Mouse (Mus musculus) megakaryocyte, embryonic 14.5 days (primary cell): Measurements from ENCODE around the gene Rsph14.

Experiments
- FLI1 ChIP-seq: IDR thresholded peaks from 2 replicates; pipeline ENCODE4 v1.6.1; 2012; ENCODE audit warnings: low read length, inconsistent platforms, mixed read lengths
- GATA1 ChIP-seq: IDR thresholded peaks from 3 replicates; pipeline ENCODE4 v1.6.1; 2012; ENCODE audit warnings: mixed read lengths, low read length, inconsistent platforms, borderline replicate concordance

GRCm38 (mm10) chr10:75029677-75030076 lies 2.7 kb downstream of the Rsph14 start:
- TF ChIP-seq GATA1 (no peak), FLI1 (no peak)
